Mouse (Mus musculus): ENCODE results near the gene Kdm2a.

DNA sequence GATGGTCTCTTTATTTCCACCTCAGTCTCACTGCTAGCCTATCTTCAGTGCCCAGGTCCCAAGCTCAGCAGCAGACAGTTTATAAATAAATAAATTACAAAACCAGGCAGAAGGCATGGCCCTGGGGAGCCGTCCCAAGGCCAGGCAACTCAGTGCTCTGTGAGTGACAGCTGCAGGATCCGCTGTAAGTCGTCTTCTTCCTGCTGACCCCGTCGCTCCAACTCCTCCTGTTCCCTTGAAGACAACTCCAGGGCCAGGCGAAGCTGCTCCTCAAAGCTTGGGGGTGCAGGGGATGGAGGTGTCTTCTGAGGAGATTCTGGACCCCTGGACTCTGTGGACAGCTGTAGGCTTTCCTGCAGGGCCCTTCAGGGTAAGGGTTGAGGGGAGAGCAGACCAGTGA, 127.9 kb downstream of the Kdm2a start:
- no peak for TF ChIP-seq POLR2A (IDR thresholded peaks at IDR 0.05; ENCODE audit: insufficient read depth, low read length)
- TF ChIP-seq EP300 (IDR thresholded peaks at IDR 0.05; ENCODE audit: insufficient read depth, low read depth, low read length), result no peak
- TF ChIP-seq CTCF (IDR thresholded peaks at IDR 0.05; ENCODE audit: low read depth, low read length), result no peak
